10 mouse cellular contexts compared by ENCODE assay signal in genomic region chr9:22049721-22050270, GRCm38 (mm10). TPM values are rescaled to one million over a fixed set of nuclear protein-coding genes. Genes with fewer than 3 reads are reported as not detected.
A peak's percentile ranks its signal among the peaks of the same experiment; 100 is the strongest.
DNase-seq lines count a peak whose midpoint lies in the region; ATAC-seq and TF ChIP-seq lines count a peak whose summit lies in the region.
"Had no signal": no experiment of that assay in that cellular context is flagged by ENCODE, and none has a peak within 500 bp of the region (broad histone marks: within the 10 kb centered on the region; RNA-seq: fewer than 3 reads in every experiment).

No protein-coding gene starts in this region.

- no peak for ATAC-seq in forebrain, embryonic 14.5 days
- ATAC-seq in midbrain, embryonic 11.5 days (ENCODE audit: low FRiP score): no peak; the same call in 1 of the 2 replicates

- WGBS in forebrain, embryonic 14.5 days: 16% methylated on average over 4 of the region's 4 CpGs
- WGBS in midbrain, embryonic 11.5 days: 42% methylated on average over 4 of the region's 4 CpGs
- 51% methylated on average over 4 of the region's 4 CpGs for WGBS in heart, adult 2 months

- no peaks in the 10 kb centered on the region for H3K9me3 ChIP-seq in E14TG2a.4 (ENCODE audit: low read length)
- no peaks in the 10 kb centered on the region for H3K9me3 ChIP-seq in forebrain, embryonic 14.5 days (replicated peaks; ENCODE audit: control insufficient read depth, low read length)
- no peaks in the 10 kb centered on the region for H3K9me3 ChIP-seq in midbrain, embryonic 11.5 days (ENCODE audit: control insufficient read depth, low read length)

- peak overlapping the region; percentile 87 for H3K4me3 ChIP-seq in E14TG2a.4 (replicated peaks; ENCODE audit: low read length)
- peak overlapping the region; percentile 97 for H3K4me3 ChIP-seq in forebrain, embryonic 14.5 days (ENCODE audit: low read depth, low read length)
- peak overlapping the region; percentile 86 for H3K4me3 ChIP-seq in midbrain, embryonic 11.5 days (ENCODE audit: low read depth, low read length)
- no peak overlapping the region for H3K4me3 ChIP-seq in heart, adult 2 months

- peak overlapping the region; percentile 78 for H3K4me2 ChIP-seq in forebrain, embryonic 14.5 days (ENCODE audit: low read length)
- H3K4me2 ChIP-seq in midbrain, embryonic 11.5 days: peak overlapping the region; percentile 71

- no peaks in the 10 kb centered on the region for H3K36me3 ChIP-seq in E14TG2a.4 (ENCODE audit: insufficient read depth, low read length)
- H3K36me3 ChIP-seq in forebrain, embryonic 14.5 days (ENCODE audit: control insufficient read depth, insufficient read depth, low read length): peaks cover 12% of the 10 kb centered on the region; the same call in 1 of the 2 replicates
- no peaks in the 10 kb centered on the region for H3K36me3 ChIP-seq in midbrain, embryonic 11.5 days (ENCODE audit: control insufficient read depth, insufficient read depth, low read length)
- H3K36me3 ChIP-seq in heart, adult 2 months (ENCODE audit: control insufficient read depth, insufficient read depth, low read length): no peaks in the 10 kb centered on the region

- no peak for TF ChIP-seq EP300 in heart, adult 2 months (IDR thresholded peaks at IDR 0.05; ENCODE audit: insufficient read depth, low read depth, low read length)

- intact Hi-C loops in heart, adult 2 months (cut with DNase I): no loop called here

- H3K4me1 ChIP-seq in E14TG2a.4 (replicated peaks; ENCODE audit: low read depth, low read length): peaks cover 62% of the 10 kb centered on the region
- peaks cover 30% of the 10 kb centered on the region for H3K4me1 ChIP-seq in forebrain, embryonic 14.5 days (ENCODE audit: control insufficient read depth, insufficient read depth, low read length)
- peaks cover 35% of the 10 kb centered on the region for H3K4me1 ChIP-seq in midbrain, embryonic 11.5 days (ENCODE audit: control insufficient read depth, insufficient read depth, low read length)
- H3K4me1 ChIP-seq in heart, adult 2 months (ENCODE audit: control insufficient read depth, insufficient read depth, low read length): no peaks in the 10 kb centered on the region

- peak overlapping the region; percentile 94 for H3K27ac ChIP-seq in forebrain, embryonic 14.5 days (ENCODE audit: low read depth, low read length)
- peak overlapping the region; percentile 86 for H3K27ac ChIP-seq in midbrain, embryonic 11.5 days (ENCODE audit: low read depth, low read length)
- H3K27ac ChIP-seq in heart, adult 2 months: no peak overlapping the region

- peak; percentile 77 for DNase-seq in brain, adult 2 months (ENCODE audit: low read depth, low spot score)
- DNase-seq in forebrain, embryonic 14.5 days (ENCODE audit: low spot score): peak; percentile 32
- DNase-seq in midbrain, embryonic 11.5 days (ENCODE audit: low spot score, missing footprints): peak; percentile 91
- no peak for DNase-seq in urinary bladder, adult 2 months (ENCODE audit: low spot score)
- DNase-seq in urinary bladder, postnatal 10 days (ENCODE audit: low spot score): no peak
- no peak for DNase-seq in heart, adult 2 months

- no peak for TF ChIP-seq POLR2A in heart, adult 2 months (IDR thresholded peaks at IDR 0.05; ENCODE audit: insufficient read depth, low read depth, low read length)

- no peak for TF ChIP-seq CTCF in E14TG2a.4 (conservative IDR thresholded peaks at IDR 0.05; ENCODE audit: low read length)
- no peak for TF ChIP-seq CTCF in heart, adult 2 months (IDR thresholded peaks at IDR 0.05)

- peaks cover 20% of the 10 kb centered on the region for H3K27me3 ChIP-seq in E14TG2a.4 (ENCODE audit: insufficient read depth, low read length)
- H3K27me3 ChIP-seq in forebrain, embryonic 14.5 days (replicated peaks; ENCODE audit: control insufficient read depth, insufficient read depth, low read length): no peaks in the 10 kb centered on the region
- H3K27me3 ChIP-seq in midbrain, embryonic 11.5 days (ENCODE audit: control insufficient read depth, insufficient read depth, low read length): peaks cover 8% of the 10 kb centered on the region
- peaks cover 14% of the 10 kb centered on the region for H3K27me3 ChIP-seq in heart, adult 2 months (ENCODE audit: control insufficient read depth, insufficient read depth, low read length)

- peak overlapping the region; percentile 98 for H3K9ac ChIP-seq in forebrain, embryonic 14.5 days (ENCODE audit: low read length)
- peak overlapping the region; percentile 93 for H3K9ac ChIP-seq in midbrain, embryonic 11.5 days (ENCODE audit: low read length)
- no peak overlapping the region for H3K9ac ChIP-seq in heart, adult 2 months (ENCODE audit: low read depth, low read length)

- H3K79me2 ChIP-seq in heart, adult 2 months (replicated peaks; ENCODE audit: control insufficient read depth, insufficient read depth, low read length): no peaks in the 10 kb centered on the region

RNA-seq across cellular contexts. Expression of gene Elavl3, which starts 2.0 kb away (rescaled TPM):
- polyA plus RNA-seq in forebrain, embryonic 14.5 days (2014; fragmentation: Nextera tagmentation; extraction: Ambion mirVana): 88.1 and 107 TPM in 2 replicates
- 49.8 and 53.9 TPM in 2 replicates for polyA plus RNA-seq in midbrain, embryonic 11.5 days (2014; fragmentation: Nextera tagmentation; extraction: Ambion mirVana)
- polyA plus RNA-seq in urinary bladder, adult 2 months (2012; rRNA removed): 0.06 and 0.16 TPM in 2 replicates
- total RNA-seq in heart, adult 2 months (2021): under 1 TPM; 0.08 to 0.09 TPM
- polyA plus RNA-seq in heart, adult 2 months (2012; rRNA removed): 0.09 and 0.10 TPM in 2 replicates
- total RNA-seq: common myeloid progenitor, adult 5-6 weeks had no signal

RNA-seq across cellular contexts. Expression of gene Gm49318, which starts 21.3 kb away (rescaled TPM):
- polyA plus RNA-seq in forebrain, embryonic 14.5 days (2014; fragmentation: Nextera tagmentation; extraction: Ambion mirVana): not detected in 2 replicates
- not detected in 2 replicates for polyA plus RNA-seq in midbrain, embryonic 11.5 days (2014; fragmentation: Nextera tagmentation; extraction: Ambion mirVana)
- polyA plus RNA-seq in urinary bladder, adult 2 months (2012; rRNA removed): not detected in 2 replicates
- total RNA-seq in heart, adult 2 months (2021): under 1 TPM in 1 of 2 experiments, not detected in 1; 0.52 TPM
- polyA plus RNA-seq in heart, adult 2 months (2012; rRNA removed): not detected in 2 replicates
- total RNA-seq: common myeloid progenitor, adult 5-6 weeks; heart, postnatal 36 days had no signal
- polyA plus RNA-seq: liver, embryonic 16.5 days had no signal

RNA-seq across cellular contexts. Expression of gene Zfp653, which starts 21.4 kb away (rescaled TPM):
- 11.3 and 13.4 TPM in 2 replicates for polyA plus RNA-seq in forebrain, embryonic 14.5 days (2014; fragmentation: Nextera tagmentation; extraction: Ambion mirVana)
- 7.6 and 7.9 TPM in 2 replicates for polyA plus RNA-seq in midbrain, embryonic 11.5 days (2014; fragmentation: Nextera tagmentation; extraction: Ambion mirVana)
- polyA plus RNA-seq in urinary bladder, adult 2 months (2012; rRNA removed): 18.0 and 21.3 TPM in 2 replicates
- total RNA-seq in heart, adult 2 months (2021): 1 to 10 TPM; 3.8 to 4.7 TPM
- polyA plus RNA-seq in heart, adult 2 months (2012; rRNA removed): 8.7 and 9.5 TPM in 2 replicates

RNA-seq across cellular contexts. Expression of gene Ecsit, which starts 35.4 kb away (rescaled TPM):
- polyA plus RNA-seq in forebrain, embryonic 14.5 days (2014; fragmentation: Nextera tagmentation; extraction: Ambion mirVana): 47.2 and 56.2 TPM in 2 replicates
- polyA plus RNA-seq in midbrain, embryonic 11.5 days (2014; fragmentation: Nextera tagmentation; extraction: Ambion mirVana): 31.2 and 31.5 TPM in 2 replicates
- 39.4 and 40.3 TPM in 2 replicates for polyA plus RNA-seq in urinary bladder, adult 2 months (2012; rRNA removed)
- 100 to 1,000 TPM in 1 of 2 experiments, 10 to 100 TPM in 1; 92.5 to 106 TPM for total RNA-seq in heart, adult 2 months (2021)
- polyA plus RNA-seq in heart, adult 2 months (2012; rRNA removed): 166 and 169 TPM in 2 replicates

RNA-seq across cellular contexts. Expression of gene Prkcsh, which starts 47.2 kb away (rescaled TPM):
- 57.1 and 67.9 TPM in 2 replicates for polyA plus RNA-seq in forebrain, embryonic 14.5 days (2014; fragmentation: Nextera tagmentation; extraction: Ambion mirVana)
- 85.5 and 86.9 TPM in 2 replicates for polyA plus RNA-seq in midbrain, embryonic 11.5 days (2014; fragmentation: Nextera tagmentation; extraction: Ambion mirVana)
- 84.4 and 86.5 TPM in 2 replicates for polyA plus RNA-seq in urinary bladder, adult 2 months (2012; rRNA removed)
- 10 to 100 TPM; 61.5 to 67.5 TPM for total RNA-seq in heart, adult 2 months (2021)
- 42.5 and 46.2 TPM in 2 replicates for polyA plus RNA-seq in heart, adult 2 months (2012; rRNA removed)

Comparison
In these comparisons a context has a peak if more than half of its experiments do, and no peak if none do; other contexts are left out.
1. DNase-seq: peak in brain, adult 2 months (single experiment), forebrain, embryonic 14.5 days (single experiment) and midbrain, embryonic 11.5 days (single experiment); none in urinary bladder, adult 2 months (single experiment), urinary bladder, postnatal 10 days (single experiment) and heart, adult 2 months (0 of 2).
2. RNA of gene Elavl3, which starts 2.0 kb away (polyA plus RNA-seq): 88.1 to 107 TPM in forebrain, embryonic 14.5 days and 49.8 to 53.9 TPM in midbrain, embryonic 11.5 days; 0.09 to 0.10 TPM in heart, adult 2 months and 0.06 to 0.16 TPM in urinary bladder, adult 2 months; every median in the first group is over 10 times any median in the second.